Mouse (Mus musculus): ENCODE results near the gene Saa3.

DNA sequence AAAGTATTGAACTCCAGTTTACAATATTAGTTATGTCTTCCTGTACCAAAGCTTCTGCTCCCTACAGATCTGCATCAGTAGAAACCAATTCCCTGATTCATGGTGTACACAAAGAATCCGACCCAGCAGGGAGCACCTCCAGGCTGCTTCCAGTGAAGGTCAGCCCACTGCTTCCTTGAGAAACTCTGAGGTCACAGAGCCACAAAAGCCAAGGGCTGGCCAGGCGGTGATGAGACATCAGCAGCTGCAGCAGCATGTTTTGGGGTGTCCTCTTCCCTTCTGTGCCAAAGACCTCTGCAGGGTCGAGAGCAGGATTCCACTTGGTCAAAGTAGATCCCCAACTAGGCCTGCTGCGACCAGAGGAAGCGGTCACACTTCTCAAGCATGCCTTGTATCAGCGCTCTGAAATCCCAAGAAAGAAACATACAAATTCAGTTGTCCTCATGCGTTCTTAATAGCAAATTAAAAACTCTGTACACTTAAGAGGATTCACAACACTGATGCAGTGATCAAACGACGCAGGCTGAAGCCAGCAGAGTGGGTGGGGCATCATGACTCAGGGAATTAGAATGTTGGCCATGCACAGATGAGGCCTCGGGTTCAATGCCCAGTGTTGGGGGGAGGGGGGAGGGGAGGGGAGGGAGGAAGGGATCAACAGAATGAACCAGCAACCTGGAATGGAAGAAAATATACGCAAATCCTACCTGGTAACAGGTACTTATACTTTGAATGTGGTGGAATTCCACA lies 45.7 kb upstream of the Saa3 start:
- TF ChIP-seq CTCF (IDR thresholded peaks at IDR 0.05; ENCODE audit: low read depth, low read length), result no peak
- no peak for TF ChIP-seq POLR2A (IDR thresholded peaks at IDR 0.05; ENCODE audit: borderline replicate concordance, low read depth, low read length)

Measured in bone marrow macrophage, adult 2 months (primary cell).